Mouse (Mus musculus) liver, embryonic 14.5 days (tissue): ENCODE measurements around the gene Rabl6. TPM values are rescaled to one million over a fixed set of nuclear protein-coding genes. Genes with fewer than 3 reads are reported as not detected.

Experiments
- ATAC-seq: fragments of 200-750 bp; cut with Nextera tagmentation; 2 replicates; pipeline ENCODE4 v1.8.0; 2017; ENCODE audit warnings: moderate number of reproducible peaks, mild to moderate bottlenecking, moderate library complexity; ENCODE audit not compliant: insufficient read depth
- DNase-seq, 3 experiments: peaks; one replicate each; pipeline ENCODE4 v3.0.0-alpha.2; 2012 to 2013; ENCODE audit warnings: low read depth in 3 of 3, low spot score in 3 of 3
- H3K27ac ChIP-seq: fragments of 300-500 bp; sonication (generic); 2 replicates; pipeline ENCODE4 v1.5.1; 2014; ENCODE audit warnings: moderate library complexity, mild to moderate bottlenecking, control low read depth, inconsistent platforms
- H3K27me3 ChIP-seq: fragments of 300-500 bp; sonication (generic); 2 replicates; pipeline ENCODE4 v1.6.1; 2014; ENCODE audit warnings: mild to moderate bottlenecking, low read length, moderate library complexity; ENCODE audit not compliant: control insufficient read depth, insufficient read depth
- H3K36me3 ChIP-seq: fragments of 300-500 bp; sonication (generic); replicated peaks from 2 replicates; pipeline ENCODE4 v1.6.1; 2014; ENCODE audit warnings: low read depth; ENCODE audit not compliant: control insufficient read depth, insufficient read depth
- H3K4me1 ChIP-seq, 2 experiments: fragments of 200-500 bp in 1 of 2; fragments of 300-500 bp in 1 of 2; sonication (generic) in 1 of 2; replicated peaks; 2 replicates each; pipeline ENCODE4 v1.6.1; 2012 to 2014; ENCODE audit warnings: antibody characterized with exemption in 1 of 2, inconsistent platforms in 1 of 2, low read length in 1 of 2; ENCODE audit not compliant: control insufficient read depth in 2 of 2, insufficient read depth in 2 of 2
- H3K4me2 ChIP-seq: fragments of 300-500 bp; sonication (generic); 2 replicates; pipeline ENCODE4 v1.6.1; 2014; ENCODE audit warnings: low read depth, mild to moderate bottlenecking, control low read depth, moderate library complexity
- H3K4me3 ChIP-seq, 2 experiments: fragments of 200-500 bp in 1 of 2; fragments of 300-500 bp in 1 of 2; sonication (generic) in 1 of 2; 2 replicates each; pipeline ENCODE4 v1.5.1; 2012 to 2014; ENCODE audit warnings: low read depth in 2 of 2, low read length in 2 of 2, mild to moderate bottlenecking in 2 of 2, control low read depth in 1 of 2, inconsistent platforms in 1 of 2, moderate library complexity in 1 of 2; ENCODE audit not compliant: insufficient read depth in 1 of 2
- H3K9ac ChIP-seq: fragments of 300-500 bp; sonication (generic); replicated peaks from 2 replicates; pipeline ENCODE4 v1.6.1; 2014; ENCODE audit warnings: mild to moderate bottlenecking, control low read depth, moderate library complexity
- H3K9me3 ChIP-seq: fragments of 300-500 bp; sonication (generic); 2 replicates; pipeline ENCODE4 v1.6.1; 2016; ENCODE audit warnings: low read length, mixed read lengths; ENCODE audit not compliant: control insufficient read depth
- CTCF ChIP-seq: IDR thresholded peaks from 2 replicates; pipeline ENCODE4 v1.5.1; 2016; ENCODE audit warnings: antibody characterized with exemption, low read depth, control low read depth
- EP300 ChIP-seq: IDR thresholded peaks from 2 replicates; pipeline ENCODE4 v1.6.1; 2016; ENCODE audit warnings: antibody characterized with exemption, low read depth
- WGBS: fragments of 180-500 bp; shearing (Covaris S2); extraction: QIAGEN DNeasy Blood & Tissue Kit; methylation state at CpG from one replicate; pipeline ENCODE4 v1.1.7; 2014; ENCODE audit not compliant: insufficient replicate concordance; 5-methylcytosine and 5-hydroxymethylcytosine counted together
- polyA plus RNA-seq, 2 experiments: library from polyadenylated mRNA; depleted of rRNA in 1 of 2; stranded (reverse) in 1 of 2; unstranded in 1 of 2; fragments of >200 nt; fragmentation: Nextera tagmentation in 1 of 2; extraction: Ambion mirVana in 1 of 2; gene quantifications; 2 replicates each; pipeline versions ENCODE4 v1.2.1 to v1.2.3; 2012 to 2014

Gene Rabl6
- polyA plus RNA-seq, 2 experiments, result 18.6 to 21.5 TPM

- Histone ChIP-seq H3K9ac (no peak within 1 kb of the TSS), H3K27ac (no peak within 1 kb of the TSS), H3K4me1 (peaks cover 0 to 6% of the 10 kb centered on the region in 2 experiments; a peak in 2 of 4 replicates), H3K4me3 (no peak within 1 kb of the TSS), H3K4me2 (no peak within 1 kb of the TSS), H3K36me3 (no peaks in the 10 kb centered on the region), H3K27me3 (peaks cover 23% of the 10 kb centered on the region), H3K9me3 (no peaks in the 10 kb centered on the region)
- 53% methylated on average over 3 of the region's 3 CpGs for WGBS
- ATAC-seq, result no peak
- DNase-seq, result no peak
- no peak for TF ChIP-seq CTCF
Measured at GRCm38 (mm10) chr2:25617578-25617977, 9.3 kb upstream of the Rabl6 start, which contains the start of gene Ccdc183. Gene Ccdc183, minus strand, starts transcription at chr2:25617678.

- WGBS, result 19% methylated on average over 22 of the region's 22 CpGs
Measured at GRCm38 (mm10) chr2:25616398-25616797, 8.1 kb upstream of the Rabl6 start.

GRCm38 (mm10) chr2:25608671-25609070, 350 bp upstream of the Rabl6 start:
- H3K9ac ChIP-seq, result no peak overlapping the region
- H3K9me3 ChIP-seq, result no peaks in the 10 kb centered on the region
- H3K27me3 ChIP-seq, result no peaks in the 10 kb centered on the region
- DNase-seq, result no peak
- peak overlapping the region; percentile 75 to 88; a peak in 3 of 4 replicates for H3K4me3 ChIP-seq
- WGBS, result 50% methylated on average over 10 of the region's 10 CpGs
- peaks cover 15 to 16% of the 10 kb centered on the region in 2 experiments for H3K4me1 ChIP-seq
- peak; percentile 9; the same call in 1 of the 2 replicates for ATAC-seq
- TF ChIP-seq EP300 (no peak), CTCF (no peak)
- H3K36me3 ChIP-seq, result no peaks in the 10 kb centered on the region
- peak overlapping the region; percentile 80 for H3K4me2 ChIP-seq
- H3K27ac ChIP-seq, result no peak overlapping the region

More at GRCm38 (mm10) chr2:25616398-25616797, 8.1 kb upstream of the Rabl6 start:
- H3K27me3 ChIP-seq, result peaks cover 23% of the 10 kb centered on the region
- no peak overlapping the region for H3K4me2 ChIP-seq
- peaks cover 0 to 4% of the 10 kb centered on the region in 2 experiments; a peak in 2 of 4 replicates for H3K4me1 ChIP-seq
- H3K9me3 ChIP-seq, result no peaks in the 10 kb centered on the region
- H3K9ac ChIP-seq, result no peak overlapping the region
- TF ChIP-seq CTCF, result no peak
- H3K4me3 ChIP-seq, result no peak overlapping the region
- ATAC-seq, result no peak
- no peak overlapping the region for H3K27ac ChIP-seq
- DNase-seq, result no peak
- no peaks in the 10 kb centered on the region for H3K36me3 ChIP-seq

- no peak overlapping the region for H3K9ac ChIP-seq
- no peaks in the 10 kb centered on the region for H3K27me3 ChIP-seq
- WGBS, result 90% methylated on average over 5 of the region's 5 CpGs
- DNase-seq (no peak), ATAC-seq (no peak)
- H3K9me3 ChIP-seq, result no peaks in the 10 kb centered on the region
- TF ChIP-seq CTCF, result no peak
- TF ChIP-seq EP300, result no peak
- H3K27ac ChIP-seq, result no peak overlapping the region
- H3K4me3 ChIP-seq, result no peak overlapping the region
- peaks cover 10 to 13% of the 10 kb centered on the region in 2 experiments; a peak in 3 of 4 replicates for H3K4me1 ChIP-seq
- H3K36me3 ChIP-seq, result peaks cover 37% of the 10 kb centered on the region
- no peak overlapping the region for H3K4me2 ChIP-seq
Measured at GRCm38 (mm10) chr2:25602526-25602925, 5.8 kb downstream of the Rabl6 start.

- Histone ChIP-seq H3K9me3 (no peaks in the 10 kb centered on the region), H3K4me2 (no peak overlapping the region), H3K4me1 (no peaks in the 10 kb centered on the region; a peak in 1 of 4 replicates), H3K9ac (no peak overlapping the region), H3K4me3 (no peak overlapping the region), H3K27me3 (no peaks in the 10 kb centered on the region), H3K27ac (no peak overlapping the region), H3K36me3 (peaks cover 55% of the 10 kb centered on the region)
- WGBS, result 72% methylated on average over 2 of the region's 2 CpGs
- TF ChIP-seq EP300, result no peak
- DNase-seq, result no peak
- ATAC-seq, result peak; percentile 57; the same call in 1 of the 2 replicates
Measured at GRCm38 (mm10) chr2:25600037-25600436, 8.3 kb downstream of the Rabl6 start.
